In genomic region chr19:5796573-5797111, GRCm38 (mm10) we compare ENCODE assay signal across 8 mouse cellular contexts. TPM values are rescaled to one million over a fixed set of nuclear protein-coding genes. Genes with fewer than 3 reads are reported as not detected.
DNase-seq lines count a peak whose midpoint lies in the region; ATAC-seq lines count a peak whose summit lies in the region.

No protein-coding gene starts in this region.

- peaks cover 35% of the 10 kb centered on the region for H3K4me1 ChIP-seq in kidney, embryonic 15.5 days
- peaks cover 36% of the 10 kb centered on the region for H3K4me1 ChIP-seq in hindbrain, embryonic 10.5 days (replicated peaks)
- H3K4me1 ChIP-seq in midbrain, embryonic 12.5 days: peaks cover 30% of the 10 kb centered on the region

- WGBS in kidney, embryonic 15.5 days: 46% methylated on average over 7 of the region's 7 CpGs
- 87% methylated on average over 7 of the region's 7 CpGs for WGBS in hindbrain, embryonic 10.5 days
- 76% methylated on average over 7 of the region's 7 CpGs for WGBS in midbrain, embryonic 12.5 days

- H3K9ac ChIP-seq in kidney, embryonic 15.5 days: peak overlapping the region; percentile 92
- H3K9ac ChIP-seq in midbrain, embryonic 12.5 days (replicated peaks): peak overlapping the region; percentile 99; the same call in 1 of the 2 replicates

- ATAC-seq in kidney, embryonic 15.5 days (replicated peaks; ENCODE audit: low FRiP score): no peak
- no peak for ATAC-seq in midbrain, embryonic 12.5 days (ENCODE audit: low FRiP score, low read depth)

- peak overlapping the region; percentile 70 for H3K4me3 ChIP-seq in kidney, embryonic 15.5 days (replicated peaks)
- H3K4me3 ChIP-seq in hindbrain, embryonic 10.5 days: peak overlapping the region; percentile 91
- H3K4me3 ChIP-seq in midbrain, embryonic 12.5 days: peak overlapping the region; percentile 81

- no peaks in the 10 kb centered on the region for H3K27me3 ChIP-seq in kidney, embryonic 15.5 days
- no peaks in the 10 kb centered on the region for H3K27me3 ChIP-seq in hindbrain, embryonic 10.5 days (ENCODE audit: insufficient read depth, poor library complexity, severe bottlenecking)
- no peaks in the 10 kb centered on the region for H3K27me3 ChIP-seq in midbrain, embryonic 12.5 days

- H3K4me2 ChIP-seq in kidney, embryonic 15.5 days: peak overlapping the region; percentile 77
- H3K4me2 ChIP-seq in midbrain, embryonic 12.5 days (replicated peaks): peak overlapping the region; percentile 91

- peak overlapping the region; percentile 24 for H3K27ac ChIP-seq in kidney, embryonic 15.5 days
- no peak overlapping the region for H3K27ac ChIP-seq in hindbrain, embryonic 10.5 days
- H3K27ac ChIP-seq in midbrain, embryonic 12.5 days (replicated peaks): no peak overlapping the region

- peaks cover 40% of the 10 kb centered on the region for H3K36me3 ChIP-seq in kidney, embryonic 15.5 days
- peaks cover 64% of the 10 kb centered on the region for H3K36me3 ChIP-seq in hindbrain, embryonic 10.5 days
- H3K36me3 ChIP-seq in midbrain, embryonic 12.5 days: peaks cover 41% of the 10 kb centered on the region

- DNase-seq in kidney, postnatal 25 days: no peak
- DNase-seq in ZHBTc4 (ENCODE audit: low read depth, low spot score): peak; percentile 57
- no peak for DNase-seq in hindbrain, embryonic 10.5 days (ENCODE audit: low spot score)
- no peak for DNase-seq in thymus, postnatal 14 days
- DNase-seq in adrenal gland, adult 8-10 months: no peak
- no peak for DNase-seq in cerebellum, adult 11 months

- no peaks in the 10 kb centered on the region for H3K9me3 ChIP-seq in kidney, embryonic 15.5 days (replicated peaks)
- H3K9me3 ChIP-seq in hindbrain, embryonic 10.5 days: no peaks in the 10 kb centered on the region
- no peaks in the 10 kb centered on the region for H3K9me3 ChIP-seq in midbrain, embryonic 12.5 days

RNA-seq across cellular contexts. Expression of gene Scyl1, which starts 25.4 kb away (rescaled TPM):
- polyA plus RNA-seq in kidney, embryonic 15.5 days (2015; fragmentation: Nextera tagmentation; extraction: Ambion mirVana): 69.6 and 76.0 TPM in 2 replicates
- polyA plus RNA-seq in hindbrain, embryonic 10.5 days (2016; fragmentation: Nextera tagmentation; extraction: Ambion mirVana): 68.2 and 69.5 TPM in 2 replicates
- 63.6 and 68.4 TPM in 2 replicates for polyA plus RNA-seq in midbrain, embryonic 12.5 days (2016; fragmentation: Nextera tagmentation; extraction: Ambion mirVana)
- total RNA-seq in adrenal gland, adult 8-10 months (2022): 100 to 1,000 TPM; 112 to 147 (median 124) TPM

RNA-seq across cellular contexts. Expression of gene Ltbp3, which starts 55.9 kb away (rescaled TPM):
- 18.5 and 18.8 TPM in 2 replicates for polyA plus RNA-seq in kidney, embryonic 15.5 days (2015; fragmentation: Nextera tagmentation; extraction: Ambion mirVana)
- polyA plus RNA-seq in hindbrain, embryonic 10.5 days (2016; fragmentation: Nextera tagmentation; extraction: Ambion mirVana): 2.7 and 6.9 TPM in 2 replicates
- polyA plus RNA-seq in midbrain, embryonic 12.5 days (2016; fragmentation: Nextera tagmentation; extraction: Ambion mirVana): 7.9 and 9.1 TPM in 2 replicates
- total RNA-seq in adrenal gland, adult 8-10 months (2022): 100 to 1,000 TPM; 254 to 451 (median 353) TPM
